Mouse (Mus musculus) Patski (cell line): Measurements from ENCODE around the gene Hoxb6. TPM values are rescaled to one million over a fixed set of nuclear protein-coding genes. Genes with fewer than 3 reads are reported as not detected.

Source experiments
- ATAC-seq: fragments of 100-300 bp; one replicate; pipeline ENCODE4 v1.8.0; 2021
- CTCF ChIA-PET: fragments of 350-600 bp; sonication (Branson Sonifier 250); formaldehyde crosslinking; loops from one replicate; lab custom pipeline; 2022; ENCODE audit warnings: inconsistent platforms; lab: Charles Lee
- POLR2A ChIA-PET: fragments of 350-600 bp; sonication (Branson Sonifier 250); formaldehyde crosslinking; loops from one replicate; lab custom pipeline; 2022; ENCODE audit warnings: antibody characterized with exemption, inconsistent platforms; lab: Charles Lee
- DNase-seq: peaks from one replicate; pipeline ENCODE4 v3.0.0-alpha.2; 2011; ENCODE audit warnings: low read depth, low spot score
- H3K27me3 ChIP-seq: fragments of 371-371 bp; one replicate; pipeline ENCODE4 v1.5.1; 2021
- CTCF ChIP-seq: fragments of 100-300 bp; IDR thresholded peaks from one replicate; pipeline ENCODE4 v1.5.1; 2021
- in situ Hi-C: fragments of 300-500 bp; cut with MboI; formaldehyde crosslinking; loops from 3 replicates; pipeline ENCODE4 v1.11.1; 2018; ENCODE audit warnings: low pct_unique_long_range_greater_than_20kb, mixed read lengths
- polyA plus RNA-seq: library from polyadenylated mRNA; unstranded; gene quantifications from one replicate; pipeline ENCODE4 v1.2.3, GENCODE M21; 2021

The Hoxb6 gene
- polyA plus RNA-seq, 1 experiment from 2014 or later, result 69.7 TPM

DNA sequence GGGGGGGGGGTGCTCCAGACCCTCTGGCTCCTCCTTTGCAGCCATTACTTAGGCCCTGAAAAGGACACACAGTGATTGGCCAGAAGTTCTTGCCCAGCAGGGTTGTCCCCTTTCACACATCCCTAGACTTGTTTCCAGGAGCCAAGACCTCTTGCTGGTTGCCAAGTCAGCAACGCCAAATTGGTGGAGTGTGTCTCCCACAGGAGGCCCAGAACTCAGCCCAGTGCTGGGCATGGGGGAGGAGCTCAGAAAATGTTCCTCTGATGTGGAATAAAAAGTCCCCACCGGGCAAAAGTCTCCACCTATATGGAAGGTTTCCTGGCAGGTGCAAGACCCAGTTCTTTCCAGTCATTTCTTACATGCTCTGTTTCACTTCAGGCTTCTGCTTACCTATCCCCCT, 33.2 kb upstream of the Hoxb6 start:
- no peak for TF ChIP-seq CTCF
- H3K27me3 ChIP-seq, result no peaks in the 10 kb centered on the region
- CTCF ChIA-PET, result no interaction called here
- ATAC-seq (no peak), DNase-seq (no peak)
- in situ Hi-C loops, result loop anchor here (25.0 kb wide), 1 partner anchor 1172 kb away; the partner anchor contains the start of gene Itga3
- POLR2A ChIA-PET, result interaction anchor here (1.4 kb wide), 1 partner anchor 12 kb away, joined by 5 read pairs; the partner anchor contains the start of gene Hoxb9

- ATAC-seq (no peak), DNase-seq (no peak)
- in situ Hi-C loops, result loop anchor here (25.0 kb wide), 1 partner anchor 1172 kb away; the partner anchor contains the start of gene Itga3
- ChIA-PET CTCF (no interaction called here), POLR2A (interaction anchor here (1.4 kb wide), 1 partner anchor 12 kb away, joined by 5 read pairs; the partner anchor contains the start of gene Hoxb9)
- TF ChIP-seq CTCF, result no peak
- no peaks in the 10 kb centered on the region for H3K27me3 ChIP-seq
Measured at GRCm38 (mm10) chr11:96259511-96259910, 32.8 kb upstream of the Hoxb6 start.

- TF ChIP-seq CTCF, result no peak
- in situ Hi-C loops, result loop anchor here (25.0 kb wide), 1 partner anchor 1173 kb away; the partner anchor contains the start of gene Itga3
- H3K27me3 ChIP-seq, result no peaks in the 10 kb centered on the region
- DNase-seq (no peak), ATAC-seq (peak; percentile 68)
- ChIA-PET POLR2A (interaction anchor here (0.6 to 1.5 kb wide), 7 partner anchors 12 to 480 kb away, joined by 3 to 5 read pairs (median 4); no protein-coding TSS in a partner anchor), CTCF (interaction anchor here (1.1 to 1.9 kb wide), 2 partner anchors 11 to 15 kb away, joined by 3 to 7 read pairs; partner anchors contain the start of gene Hoxb9)
Measured at GRCm38 (mm10) chr11:96260310-96260970, 31.8 kb upstream of the Hoxb6 start.

GRCm38 (mm10) chr11:96261323-96261890, 30.9 kb upstream of the Hoxb6 start:
- ATAC-seq (peak; percentile 22), DNase-seq (no peak)
- no peaks in the 10 kb centered on the region for H3K27me3 ChIP-seq
- CTCF ChIA-PET, result interaction anchor here (1.0 to 1.9 kb wide), 6 partner anchors 10 to 479 kb away, joined by 3 to 7 read pairs (median 3); partner anchors contain the start of gene Hoxb9
- POLR2A ChIA-PET, result interaction anchor here (0.6 to 1.5 kb wide), 9 partner anchors 11 to 221 kb away, joined by 3 to 5 read pairs (median 3); no protein-coding TSS in a partner anchor
- TF ChIP-seq CTCF, result peak; percentile 99
- in situ Hi-C loops, result loop anchor here (25.0 kb wide), 1 partner anchor 1174 kb away; the partner anchor contains the start of gene Itga3

- H3K27me3 ChIP-seq, result no peaks in the 10 kb centered on the region
- DNase-seq (no peak), ATAC-seq (no peak)
Measured at GRCm38 (mm10) chr11:96262262-96262830, 29.9 kb upstream of the Hoxb6 start.

DNA sequence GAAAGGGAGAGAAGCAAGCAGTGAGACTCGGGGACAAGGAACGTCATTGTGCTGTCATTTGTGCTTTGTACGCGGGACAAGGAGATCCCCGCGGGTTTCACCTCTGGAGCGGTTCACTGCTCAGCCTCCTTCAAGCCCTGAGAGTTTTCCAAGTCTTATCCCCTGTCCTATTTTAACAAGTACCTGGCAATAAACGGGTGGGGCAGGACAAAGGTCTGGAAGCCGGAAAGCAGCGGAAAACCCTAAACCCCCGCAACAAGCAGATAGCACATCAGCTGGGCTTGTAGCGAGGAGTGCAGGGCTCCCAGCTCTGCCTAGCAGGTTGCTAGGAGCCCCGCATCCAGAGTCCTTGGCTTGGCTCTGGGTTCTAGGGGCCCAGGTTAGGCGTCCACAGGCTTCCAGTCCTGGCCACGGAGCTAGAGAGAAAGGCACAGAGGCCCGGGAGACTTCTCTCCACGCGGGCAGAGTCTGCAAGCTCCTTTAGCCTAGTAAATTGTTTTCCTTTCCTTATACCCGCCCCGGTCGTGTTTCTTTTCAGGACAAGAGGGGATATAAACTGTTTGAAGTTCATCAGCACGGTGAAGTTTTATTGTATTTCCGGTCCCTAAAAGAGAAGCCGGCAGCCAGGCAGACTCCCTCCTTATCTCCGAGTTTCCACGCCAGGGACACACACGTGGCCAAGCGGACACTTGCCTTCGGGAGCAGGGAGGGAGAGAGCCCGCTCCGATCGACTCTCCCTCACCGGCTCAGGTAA, 28.5 kb upstream of the Hoxb6 start:
- ChIA-PET POLR2A (interaction anchor here (0.6 to 1.8 kb wide), 2 partner anchors 11 to 82 kb away, joined by 5 to 8 read pairs; no protein-coding TSS in a partner anchor), CTCF (no interaction called here)
- in situ Hi-C loops, result loop anchor here (25.0 kb wide), 1 partner anchor 1177 kb away; the partner anchor contains the start of gene Itga3
- ATAC-seq, result no peak
- H3K27me3 ChIP-seq, result no peaks in the 10 kb centered on the region
- no peak for DNase-seq
- TF ChIP-seq CTCF, result no peak

More at GRCm38 (mm10) chr11:96262262-96262830, 29.9 kb upstream of the Hoxb6 start:
- ChIA-PET CTCF (interaction anchor here (1.3 to 1.9 kb wide), 3 partner anchors 9 to 478 kb away, joined by 3 to 7 read pairs (median 5); partner anchors contain the start of gene Hoxb9), POLR2A (interaction anchor here (0.7 to 1.8 kb wide), 4 partner anchors 10 to 478 kb away, joined by 3 to 8 read pairs (median 4); no protein-coding TSS in a partner anchor)
- in situ Hi-C loops, result loop anchor here (25.0 kb wide), 1 partner anchor 1175 kb away; the partner anchor contains the start of gene Itga3
- no peak for TF ChIP-seq CTCF

GRCm38 (mm10) chr11:96264390-96265020, 27.8 kb upstream of the Hoxb6 start:
- DNase-seq (no peak), ATAC-seq (no peak)
- ChIA-PET CTCF (no interaction called here), POLR2A (interaction anchor here (1.0 kb wide), 1 partner anchor 11 kb away, joined by 3 read pairs; no protein-coding TSS in a partner anchor)
- H3K27me3 ChIP-seq, result no peaks in the 10 kb centered on the region
- TF ChIP-seq CTCF, result no peak
- in situ Hi-C loops, result loop anchor here (25.0 kb wide), 1 partner anchor 1177 kb away; the partner anchor contains the start of gene Itga3

DNA sequence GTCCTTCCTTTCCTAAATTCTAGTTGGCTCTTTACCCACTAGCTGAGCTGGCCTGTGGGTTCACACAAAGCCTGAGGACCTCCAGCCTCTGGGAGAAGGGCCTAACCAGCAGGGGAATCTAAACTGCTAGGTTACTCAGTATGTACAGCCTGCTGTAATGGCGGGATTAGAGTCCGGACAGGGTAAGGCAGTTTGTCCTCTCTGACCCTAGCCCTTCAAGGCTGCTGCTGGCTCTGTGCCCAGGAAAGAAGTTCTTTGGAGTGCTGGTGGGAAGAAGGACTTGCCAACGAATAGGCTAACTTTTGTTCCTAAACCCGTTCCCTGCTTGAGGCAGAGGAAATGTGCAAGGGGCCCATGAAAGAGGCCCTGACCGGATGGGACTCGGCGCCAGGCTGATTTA, 26.3 kb upstream of the Hoxb6 start:
- DNase-seq (no peak), ATAC-seq (no peak)
- POLR2A ChIA-PET, result no interaction called here
- CTCF ChIA-PET, result no interaction called here
- no peaks in the 10 kb centered on the region for H3K27me3 ChIP-seq
- no peak for TF ChIP-seq CTCF
- in situ Hi-C loops, result loop anchor here (25.0 kb wide), 1 partner anchor 1179 kb away; the partner anchor contains the start of gene Itga3
